Comparison of ENCODE assay signal across 1 mouse cellular context in genomic region chr1:74334607-74335006, GRCm38 (mm10).
TF ChIP-seq lines count a peak whose summit lies in the region.

No protein-coding gene starts in this region.

TF ChIP-seq in myocyte, 11 proteins besides CTCF, POLR2A, EP300 and RAD21:
- TF ChIP-seq REST (IDR thresholded peaks at IDR 0.05; ENCODE audit: insufficient read depth, insufficient read length) (no peak), E2F4 (IDR thresholded peaks at IDR 0.05; ENCODE audit: insufficient read depth) (no peak), USF1 (IDR thresholded peaks at IDR 0.05; ENCODE audit: low read depth) (no peak)
